Mouse (Mus musculus) limb, embryonic 11.5 days (tissue): ENCODE results near the gene Adamts20. TPM values are rescaled to one million over a fixed set of nuclear protein-coding genes. Genes with fewer than 3 reads are reported as not detected.

Experiments used
- ATAC-seq: fragments of 200-750 bp; cut with Nextera tagmentation; 2 replicates; pipeline ENCODE4 v1.8.0; 2017; ENCODE audit warnings: low read depth; ENCODE audit not compliant: insufficient number of reproducible peaks, low FRiP score, low TSS enrichment
- DNase-seq: peaks from one replicate; pipeline ENCODE4 v3.0.0-alpha.2; 2015; ENCODE audit warnings: low spot score
- H3K27ac ChIP-seq: fragments of 300-500 bp; sonication (generic); replicated peaks from 2 replicates; pipeline ENCODE4 v1.5.1; 2014; ENCODE audit warnings: low read depth, mild to moderate bottlenecking, low read length
- H3K27me3 ChIP-seq: fragments of 300-500 bp; sonication (generic); 2 replicates; pipeline ENCODE4 v1.6.1; 2014; ENCODE audit warnings: mild to moderate bottlenecking, low read length, mixed read lengths; ENCODE audit not compliant: control insufficient read depth, insufficient read depth
- H3K36me3 ChIP-seq: fragments of 300-500 bp; sonication (generic); 2 replicates; pipeline ENCODE4 v1.6.1; 2014; ENCODE audit warnings: mild to moderate bottlenecking, low read length, moderate library complexity, mixed read lengths; ENCODE audit not compliant: control insufficient read depth, insufficient read depth
- H3K4me1 ChIP-seq: fragments of 300-500 bp; sonication (generic); 2 replicates; pipeline ENCODE4 v1.6.1; 2014; ENCODE audit warnings: low read length, mixed read lengths; ENCODE audit not compliant: control insufficient read depth, insufficient read depth
- H3K4me2 ChIP-seq: fragments of 300-500 bp; sonication (generic); 2 replicates; pipeline ENCODE4 v1.6.1; 2014; ENCODE audit warnings: low read depth, mild to moderate bottlenecking, moderate library complexity; ENCODE audit not compliant: severe bottlenecking
- H3K4me3 ChIP-seq: fragments of 300-500 bp; sonication (generic); 2 replicates; pipeline ENCODE4 v1.5.1; 2014; ENCODE audit warnings: low read depth, low read length
- H3K9ac ChIP-seq: fragments of 300-500 bp; sonication (generic); 2 replicates; pipeline ENCODE4 v1.6.1; 2014; ENCODE audit warnings: mild to moderate bottlenecking, low read length
- H3K9me3 ChIP-seq: fragments of 300-500 bp; sonication (generic); 2 replicates; pipeline ENCODE4 v1.6.1; 2016; ENCODE audit warnings: low read length; ENCODE audit not compliant: control insufficient read depth
- WGBS: fragments of 180-500 bp; shearing (Covaris S2); extraction: QIAGEN DNeasy Blood & Tissue Kit; methylation state at CpG from one replicate; pipeline ENCODE4 v1.1.7; 2014; 5-methylcytosine and 5-hydroxymethylcytosine counted together
- polyA plus RNA-seq: library from polyadenylated mRNA; unstranded; fragments of >200 nt; fragmentation: Nextera tagmentation; extraction: Ambion mirVana; gene quantifications from 2 replicates; pipeline ENCODE4 v1.2.1, GENCODE M21; 2014

Adamts20 gene
- polyA plus RNA-seq, 1 experiment from 2014 or later, result 4.9 TPM

- no peak for ATAC-seq
- Histone ChIP-seq H3K27me3 (no peaks in the 10 kb centered on the region), H3K36me3 (no peaks in the 10 kb centered on the region), H3K27ac (no peak overlapping the region), H3K4me3 (no peak overlapping the region), H3K9me3 (no peaks in the 10 kb centered on the region), H3K4me1 (peaks cover 5% of the 10 kb centered on the region; the same call in 1 of the 2 replicates), H3K9ac (no peak overlapping the region), H3K4me2 (no peak overlapping the region)
- DNase-seq, result no peak
- WGBS, result 67% methylated on average over 9 of the region's 9 CpGs
Measured at GRCm38 (mm10) chr15:94461166-94461565, 4.1 kb downstream of the Adamts20 start.

- no peak overlapping the region for H3K4me2 ChIP-seq
- H3K4me3 ChIP-seq, result no peak overlapping the region
- peak overlapping the region; percentile 42; the same call in 1 of the 2 replicates for H3K27ac ChIP-seq
- H3K9me3 ChIP-seq, result no peaks in the 10 kb centered on the region
- H3K36me3 ChIP-seq, result no peaks in the 10 kb centered on the region
- DNase-seq (peak; percentile 64), ATAC-seq (peak; percentile 75; the same call in 1 of the 2 replicates)
- H3K27me3 ChIP-seq, result no peaks in the 10 kb centered on the region
- peaks cover 5% of the 10 kb centered on the region; the same call in 1 of the 2 replicates for H3K4me1 ChIP-seq
- 42% methylated on average over 18 of the region's 18 CpGs for WGBS
- H3K9ac ChIP-seq, result no peak overlapping the region
Measured at GRCm38 (mm10) chr15:94457636-94458390, 7.4 kb downstream of the Adamts20 start.

GRCm38 (mm10) chr15:94452848-94453247 is 12.4 kb downstream of the Adamts20 start:
- WGBS, result 85% methylated on average over 5 of the region's 5 CpGs
- H3K4me3 ChIP-seq, result no peak overlapping the region
- no peak overlapping the region for H3K4me2 ChIP-seq
- DNase-seq (no peak), ATAC-seq (no peak)
- no peak overlapping the region for H3K27ac ChIP-seq
- H3K4me1 ChIP-seq, result peaks cover 5% of the 10 kb centered on the region; the same call in 1 of the 2 replicates
- H3K27me3 ChIP-seq, result no peaks in the 10 kb centered on the region
- H3K36me3 ChIP-seq, result no peaks in the 10 kb centered on the region
- no peaks in the 10 kb centered on the region for H3K9me3 ChIP-seq
- H3K9ac ChIP-seq, result no peak overlapping the region

GRCm38 (mm10) chr15:94451600-94451999 is 13.6 kb downstream of the Adamts20 start:
- H3K4me3 ChIP-seq, result no peak overlapping the region
- no peaks in the 10 kb centered on the region for H3K27me3 ChIP-seq
- ATAC-seq, result no peak
- H3K4me1 ChIP-seq, result no peaks in the 10 kb centered on the region
- H3K36me3 ChIP-seq, result no peaks in the 10 kb centered on the region
- H3K9me3 ChIP-seq, result no peaks in the 10 kb centered on the region
- H3K9ac ChIP-seq, result no peak overlapping the region
- H3K27ac ChIP-seq, result no peak overlapping the region
- no peak for DNase-seq
- WGBS, result 84% methylated on average over 8 of the region's 8 CpGs
- no peak overlapping the region for H3K4me2 ChIP-seq

GRCm38 (mm10) chr15:94444437-94445136 is 20.6 kb downstream of the Adamts20 start:
- no peak overlapping the region for H3K4me2 ChIP-seq
- ATAC-seq, result no peak

GRCm38 (mm10) chr15:94444043-94444436 is 21.2 kb downstream of the Adamts20 start:
- H3K36me3 ChIP-seq, result no peaks in the 10 kb centered on the region
- no peaks in the 10 kb centered on the region for H3K27me3 ChIP-seq
- no peak overlapping the region for H3K4me2 ChIP-seq
- H3K27ac ChIP-seq, result no peak overlapping the region
- 78% methylated on average over 11 of the region's 11 CpGs for WGBS
- H3K9ac ChIP-seq, result no peak overlapping the region
- no peak overlapping the region for H3K4me3 ChIP-seq
- ATAC-seq, result no peak
- no peaks in the 10 kb centered on the region for H3K9me3 ChIP-seq
- no peak for DNase-seq
- H3K4me1 ChIP-seq, result peaks cover 8% of the 10 kb centered on the region; the same call in 1 of the 2 replicates

More at GRCm38 (mm10) chr15:94444437-94445136, 20.6 kb downstream of the Adamts20 start:
- Histone ChIP-seq H3K36me3 (no peaks in the 10 kb centered on the region), H3K9me3 (no peaks in the 10 kb centered on the region), H3K4me3 (no peak overlapping the region), H3K9ac (no peak overlapping the region), H3K27ac (0 out of 2 replicates have a peak overlapping the region, but pooled peaks have one; percentile 30), H3K4me1 (peaks cover 8% of the 10 kb centered on the region; the same call in 1 of the 2 replicates), H3K27me3 (no peaks in the 10 kb centered on the region)
- 59% methylated on average over 8 of the region's 8 CpGs for WGBS
- peak; percentile 42 for DNase-seq

GRCm38 (mm10) chr15:94443025-94443424 is 22.2 kb downstream of the Adamts20 start:
- WGBS, result 71% methylated on average over 2 of the region's 2 CpGs
- Histone ChIP-seq H3K9ac (no peak overlapping the region), H3K4me2 (no peak overlapping the region), H3K9me3 (no peaks in the 10 kb centered on the region), H3K27ac (no peak overlapping the region), H3K36me3 (no peaks in the 10 kb centered on the region), H3K27me3 (no peaks in the 10 kb centered on the region), H3K4me3 (no peak overlapping the region), H3K4me1 (peaks cover 8% of the 10 kb centered on the region; the same call in 1 of the 2 replicates)
- ATAC-seq (no peak), DNase-seq (no peak)

GRCm38 (mm10) chr15:94435532-94435931 is 29.7 kb downstream of the Adamts20 start:
- Histone ChIP-seq H3K4me2 (no peak overlapping the region), H3K27ac (no peak overlapping the region), H3K27me3 (no peaks in the 10 kb centered on the region), H3K9ac (no peak overlapping the region), H3K36me3 (no peaks in the 10 kb centered on the region), H3K4me3 (no peak overlapping the region), H3K9me3 (no peaks in the 10 kb centered on the region), H3K4me1 (no peaks in the 10 kb centered on the region)
- DNase-seq, result no peak
- ATAC-seq, result no peak
- WGBS, result 54% methylated on average over 5 of the region's 5 CpGs
